Mouse (Mus musculus) stomach, embryonic 15.5 days (tissue): Measurements from ENCODE around the gene Qrich1. TPM values are rescaled to one million over a fixed set of nuclear protein-coding genes. Genes with fewer than 3 reads are reported as not detected.

Experiments used
- ATAC-seq: fragments of 200-750 bp; cut with Nextera tagmentation; 2 replicates; pipeline ENCODE4 v1.8.0; 2017; ENCODE audit warnings: low read depth, moderate number of reproducible peaks, moderate TSS enrichment; ENCODE audit not compliant: insufficient read depth, low FRiP score
- H3K27ac ChIP-seq: fragments of 300-500 bp; sonication (generic); 2 replicates; pipeline ENCODE4 v1.5.1; 2015; ENCODE audit warnings: mild to moderate bottlenecking, inconsistent platforms
- H3K27me3 ChIP-seq: fragments of 300-500 bp; sonication (generic); replicated peaks from 2 replicates; pipeline ENCODE4 v1.6.1; 2015; ENCODE audit warnings: inconsistent platforms
- H3K36me3 ChIP-seq: fragments of 300-500 bp; sonication (generic); 2 replicates; pipeline ENCODE4 v1.6.1; 2015; ENCODE audit warnings: inconsistent platforms
- H3K4me1 ChIP-seq: fragments of 300-500 bp; sonication (generic); 2 replicates; pipeline ENCODE4 v1.6.1; 2015; ENCODE audit warnings: inconsistent platforms
- H3K4me2 ChIP-seq: fragments of 300-500 bp; sonication (generic); 2 replicates; pipeline ENCODE4 v1.6.1; 2015; ENCODE audit warnings: mild to moderate bottlenecking, inconsistent platforms
- H3K4me3 ChIP-seq: fragments of 300-500 bp; sonication (generic); replicated peaks from 2 replicates; pipeline ENCODE4 v1.5.1; 2015; ENCODE audit warnings: inconsistent platforms
- H3K9ac ChIP-seq: fragments of 300-500 bp; sonication (generic); 2 replicates; pipeline ENCODE4 v1.6.1; 2015; ENCODE audit warnings: inconsistent platforms
- H3K9me3 ChIP-seq: fragments of 300-500 bp; sonication (generic); 2 replicates; pipeline ENCODE4 v1.6.1; 2016; ENCODE audit warnings: inconsistent platforms
- WGBS: fragments of 180-500 bp; shearing (Covaris S2); methylation state at CpG from one replicate; pipeline ENCODE4 v1.1.7; 2015; 5-methylcytosine and 5-hydroxymethylcytosine counted together
- polyA plus RNA-seq: library from polyadenylated mRNA; unstranded; fragments of >200 nt; fragmentation: Nextera tagmentation; extraction: Ambion mirVana; gene quantifications from 2 replicates; pipeline ENCODE4 v1.2.1, GENCODE M21; 2015

Qrich1 gene
- polyA plus RNA-seq, 1 experiment from 2014 or later = 92.9 TPM

- 84% methylated on average over 1 of the region's 1 CpGs for WGBS
- Histone ChIP-seq H3K4me3 (no peak overlapping the region), H3K4me2 (no peak overlapping the region), H3K4me1 (no peaks in the 10 kb centered on the region), H3K9me3 (no peaks in the 10 kb centered on the region), H3K27me3 (no peaks in the 10 kb centered on the region), H3K36me3 (peaks cover 52% of the 10 kb centered on the region), H3K27ac (no peak overlapping the region), H3K9ac (no peak overlapping the region)
- no peak for ATAC-seq
Observed at GRCm38 (mm10) chr9:108531496-108531895, 14.9 kb downstream of the Qrich1 start.

DNA sequence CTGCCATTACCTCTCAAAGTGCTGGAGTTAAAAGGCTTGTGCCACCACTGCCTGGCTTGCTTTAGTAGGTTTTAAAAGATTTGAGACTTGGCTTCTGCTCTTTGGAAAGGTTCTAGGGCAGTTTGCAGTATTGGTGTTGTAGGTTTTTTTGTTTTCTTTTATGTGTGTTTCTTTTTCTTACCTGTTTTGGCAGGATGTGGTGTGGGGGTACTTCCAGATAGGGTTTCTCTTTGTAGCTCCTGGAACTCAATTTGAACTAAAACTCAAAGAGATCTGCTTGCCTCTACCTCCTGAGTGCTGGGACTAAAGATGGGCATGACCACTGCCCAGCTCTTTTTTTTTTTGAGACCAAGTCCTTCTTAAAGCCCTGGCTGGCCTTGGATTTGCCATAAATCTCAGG is 24.2 kb downstream of the Qrich1 start:
- no peaks in the 10 kb centered on the region for H3K9me3 ChIP-seq
- H3K4me2 ChIP-seq = no peak overlapping the region
- H3K27ac ChIP-seq = no peak overlapping the region
- H3K4me1 ChIP-seq = no peaks in the 10 kb centered on the region
- H3K4me3 ChIP-seq = no peak overlapping the region
- H3K36me3 ChIP-seq = peaks cover 45% of the 10 kb centered on the region
- H3K9ac ChIP-seq = no peak overlapping the region
- H3K27me3 ChIP-seq = no peaks in the 10 kb centered on the region
- ATAC-seq = no peak

DNA sequence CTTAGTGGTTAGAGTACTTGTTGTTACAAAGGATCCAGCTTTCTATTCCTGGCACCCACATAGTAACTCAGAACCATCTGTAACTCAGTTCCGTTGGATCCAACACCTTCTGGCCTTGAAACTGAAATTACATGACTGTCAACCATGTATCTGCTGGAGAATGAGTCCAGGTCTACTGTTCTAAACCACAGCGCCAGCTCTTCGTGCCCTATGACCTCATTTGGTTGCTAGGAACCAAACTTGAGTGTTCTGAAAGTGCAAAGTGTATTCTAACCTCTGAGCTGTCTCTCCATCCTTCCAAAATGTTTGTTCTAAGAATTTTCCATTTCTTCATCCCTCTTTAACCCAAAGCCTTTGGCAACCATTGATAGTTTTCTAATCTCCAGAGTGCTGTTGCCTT is 29.4 kb downstream of the Qrich1 start:
- Histone ChIP-seq H3K9me3 (no peaks in the 10 kb centered on the region), H3K36me3 (peaks cover 59% of the 10 kb centered on the region), H3K4me1 (no peaks in the 10 kb centered on the region), H3K27me3 (no peaks in the 10 kb centered on the region), H3K9ac (no peak overlapping the region), H3K4me2 (no peak overlapping the region), H3K4me3 (no peak overlapping the region), H3K27ac (no peak overlapping the region)
- ATAC-seq = no peak
- WGBS = 93% methylated on average over 3 of the region's 3 CpGs

- no peak overlapping the region for H3K4me3 ChIP-seq
- H3K4me1 ChIP-seq = no peaks in the 10 kb centered on the region
- no peaks in the 10 kb centered on the region for H3K9me3 ChIP-seq
- H3K9ac ChIP-seq = no peak overlapping the region
- no peak overlapping the region for H3K27ac ChIP-seq
- H3K4me2 ChIP-seq = no peak overlapping the region
- no peak for ATAC-seq
- no peaks in the 10 kb centered on the region for H3K27me3 ChIP-seq
- peaks cover 56% of the 10 kb centered on the region for H3K36me3 ChIP-seq
- WGBS = 79% methylated on average over 1 of the region's 1 CpGs
Observed at GRCm38 (mm10) chr9:108546875-108547274, 30.3 kb downstream of the Qrich1 start.

- peaks cover 46% of the 10 kb centered on the region for H3K36me3 ChIP-seq
- no peaks in the 10 kb centered on the region for H3K27me3 ChIP-seq
- H3K9ac ChIP-seq = no peak overlapping the region
- 92% methylated on average over 4 of the region's 4 CpGs for WGBS
- H3K4me3 ChIP-seq = no peak overlapping the region
- no peak for ATAC-seq
- peaks cover 9% of the 10 kb centered on the region for H3K4me1 ChIP-seq
- H3K4me2 ChIP-seq = no peak overlapping the region
- no peak overlapping the region for H3K27ac ChIP-seq
- H3K9me3 ChIP-seq = no peaks in the 10 kb centered on the region
Observed at GRCm38 (mm10) chr9:108559169-108559568, 42.6 kb downstream of the Qrich1 start.

DNA sequence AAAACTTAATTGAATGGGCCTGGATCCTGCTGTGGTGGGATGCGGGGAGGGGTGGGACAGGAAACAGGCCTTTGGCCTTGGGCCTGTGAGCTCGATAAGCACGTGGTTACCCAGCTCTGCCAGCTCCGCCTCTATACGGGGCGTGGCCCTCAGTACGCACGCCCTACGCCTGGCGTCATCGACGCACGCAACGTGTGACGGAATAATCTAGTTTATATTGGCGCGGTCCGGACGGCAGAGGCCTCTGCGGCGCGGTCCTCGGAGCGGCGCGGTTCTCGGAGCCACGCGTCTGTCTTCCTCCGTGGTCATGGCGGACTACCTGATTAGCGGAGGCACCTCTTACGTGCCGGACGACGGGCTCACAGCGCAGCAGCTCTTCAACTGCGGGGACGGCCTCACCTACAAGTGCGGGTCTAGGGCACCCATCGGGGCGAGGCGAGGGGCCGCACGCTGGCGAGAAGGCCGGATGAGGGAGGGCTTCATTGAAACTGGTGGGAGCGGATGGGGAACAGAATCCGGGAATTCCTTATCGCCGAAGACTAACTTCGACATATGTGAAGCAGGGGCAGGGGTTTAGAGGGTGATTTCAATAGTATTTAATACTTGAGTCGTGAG is 43.7 kb downstream of the Qrich1 start, which contains the start of gene Impdh2:
Gene Impdh2, plus strand, starts transcription at position 60 of the 615 bp plus-strand sequence.
- peak; percentile 98 for ATAC-seq
- Histone ChIP-seq H3K9ac (peak within 1 kb of the TSS; percentile 68), H3K27me3 (no peaks in the 10 kb centered on the region), H3K36me3 (peaks cover 51% of the 10 kb centered on the region), H3K4me1 (peaks cover 9% of the 10 kb centered on the region), H3K9me3 (no peaks in the 10 kb centered on the region), H3K4me2 (peak within 1 kb of the TSS; percentile 66), H3K27ac (peak within 1 kb of the TSS; percentile 77), H3K4me3 (peak within 1 kb of the TSS; percentile 61)
- under 1% methylated on average over 53 of the region's 53 CpGs for WGBS

GRCm38 (mm10) chr9:108563671-108564070 is 47.1 kb downstream of the Qrich1 start:
- H3K4me2 ChIP-seq = no peak overlapping the region
- H3K27ac ChIP-seq = no peak overlapping the region
- no peak for ATAC-seq
- H3K9me3 ChIP-seq = no peaks in the 10 kb centered on the region
- no peak overlapping the region for H3K4me3 ChIP-seq
- peaks cover 25% of the 10 kb centered on the region; the same call in 1 of the 2 replicates for H3K36me3 ChIP-seq
- H3K4me1 ChIP-seq = peaks cover 25% of the 10 kb centered on the region
- H3K9ac ChIP-seq = no peak overlapping the region
- H3K27me3 ChIP-seq = no peaks in the 10 kb centered on the region
- 88% methylated on average over 8 of the region's 8 CpGs for WGBS

DNA sequence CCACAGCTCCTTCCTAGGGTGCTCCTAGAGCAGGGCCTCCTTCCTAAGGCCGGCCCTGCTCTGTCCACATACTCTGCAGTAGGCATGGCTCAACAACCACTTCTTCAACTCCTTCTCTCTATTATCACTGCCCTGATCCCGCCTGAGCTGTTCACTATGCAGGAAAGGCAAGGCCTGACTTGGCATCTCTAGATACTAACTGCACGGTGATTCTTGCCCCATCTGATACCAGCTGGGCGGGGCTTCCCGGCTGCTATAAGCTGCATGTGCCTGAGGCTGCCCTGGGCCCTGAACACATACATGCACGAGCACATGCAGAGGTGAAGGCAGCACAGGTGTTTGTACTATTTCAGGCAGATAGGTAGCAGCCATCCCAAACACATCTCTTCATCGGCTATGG is 47.5 kb downstream of the Qrich1 start:
- Histone ChIP-seq H3K4me3 (no peak overlapping the region), H3K27ac (no peak overlapping the region), H3K27me3 (no peaks in the 10 kb centered on the region), H3K9ac (no peak overlapping the region), H3K36me3 (peaks cover 24% of the 10 kb centered on the region; the same call in 1 of the 2 replicates), H3K4me2 (no peak overlapping the region), H3K9me3 (no peaks in the 10 kb centered on the region), H3K4me1 (peaks cover 26% of the 10 kb centered on the region)
- no peak for ATAC-seq
- 74% methylated on average over 7 of the region's 7 CpGs for WGBS

DNA sequence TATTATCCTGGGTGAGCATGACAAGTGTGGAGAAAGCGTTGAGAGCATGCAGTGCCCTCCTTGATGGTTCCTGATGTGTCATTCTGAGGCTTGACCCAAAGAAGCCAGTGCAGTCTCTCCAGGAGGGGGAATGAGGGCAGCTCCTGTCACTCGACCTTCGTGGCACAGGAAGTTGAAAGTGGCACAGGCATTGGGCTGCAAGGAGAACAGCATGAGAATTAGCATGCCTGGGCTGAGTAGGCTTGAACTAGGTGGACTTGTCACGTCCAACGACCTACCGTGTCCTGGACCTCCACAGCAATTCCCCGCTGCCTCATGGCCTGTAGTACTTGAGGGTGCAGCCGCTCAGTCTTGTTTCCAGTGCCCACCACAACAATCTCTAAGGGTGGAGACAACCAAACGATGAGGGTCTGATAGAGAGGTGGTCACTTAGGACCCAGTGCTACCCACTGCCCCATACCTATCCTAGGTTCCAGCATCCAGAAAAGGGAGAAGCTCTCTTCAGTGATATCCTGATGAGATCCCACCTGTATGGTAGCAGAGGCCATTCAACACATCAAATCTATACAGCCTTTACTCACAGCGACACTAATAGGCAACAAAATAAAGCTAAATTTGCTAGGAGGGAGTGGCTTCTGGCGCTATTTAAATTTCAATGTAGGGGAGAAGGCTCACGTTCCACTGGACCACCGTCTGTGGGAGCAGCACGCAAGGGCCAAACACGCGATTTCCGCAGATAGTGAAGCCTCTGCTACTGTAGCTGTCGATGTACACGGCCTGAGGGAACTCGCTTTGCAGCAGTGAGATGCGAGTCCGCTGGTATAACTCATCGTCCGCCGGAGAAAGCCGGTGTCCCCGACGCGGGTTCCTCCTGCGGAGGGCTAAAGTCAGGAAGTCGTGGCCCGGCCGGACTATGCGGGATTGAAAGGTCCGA is 49.5 kb downstream of the Qrich1 start:
- H3K27me3 ChIP-seq = no peaks in the 10 kb centered on the region
- H3K4me3 ChIP-seq = peak overlapping the region; percentile 61
- H3K9ac ChIP-seq = peak overlapping the region; percentile 64
- H3K9me3 ChIP-seq = no peaks in the 10 kb centered on the region
- peak overlapping the region; percentile 98 for H3K4me2 ChIP-seq
- 11% methylated on average over 35 of the region's 35 CpGs for WGBS
- ATAC-seq = 0 out of 2 replicates have a peak, but pooled peaks have one; percentile 0
- peaks cover 22% of the 10 kb centered on the region; the same call in 1 of the 2 replicates for H3K36me3 ChIP-seq
- H3K27ac ChIP-seq = peak overlapping the region; percentile 98
- peaks cover 39% of the 10 kb centered on the region for H3K4me1 ChIP-seq

DNA sequence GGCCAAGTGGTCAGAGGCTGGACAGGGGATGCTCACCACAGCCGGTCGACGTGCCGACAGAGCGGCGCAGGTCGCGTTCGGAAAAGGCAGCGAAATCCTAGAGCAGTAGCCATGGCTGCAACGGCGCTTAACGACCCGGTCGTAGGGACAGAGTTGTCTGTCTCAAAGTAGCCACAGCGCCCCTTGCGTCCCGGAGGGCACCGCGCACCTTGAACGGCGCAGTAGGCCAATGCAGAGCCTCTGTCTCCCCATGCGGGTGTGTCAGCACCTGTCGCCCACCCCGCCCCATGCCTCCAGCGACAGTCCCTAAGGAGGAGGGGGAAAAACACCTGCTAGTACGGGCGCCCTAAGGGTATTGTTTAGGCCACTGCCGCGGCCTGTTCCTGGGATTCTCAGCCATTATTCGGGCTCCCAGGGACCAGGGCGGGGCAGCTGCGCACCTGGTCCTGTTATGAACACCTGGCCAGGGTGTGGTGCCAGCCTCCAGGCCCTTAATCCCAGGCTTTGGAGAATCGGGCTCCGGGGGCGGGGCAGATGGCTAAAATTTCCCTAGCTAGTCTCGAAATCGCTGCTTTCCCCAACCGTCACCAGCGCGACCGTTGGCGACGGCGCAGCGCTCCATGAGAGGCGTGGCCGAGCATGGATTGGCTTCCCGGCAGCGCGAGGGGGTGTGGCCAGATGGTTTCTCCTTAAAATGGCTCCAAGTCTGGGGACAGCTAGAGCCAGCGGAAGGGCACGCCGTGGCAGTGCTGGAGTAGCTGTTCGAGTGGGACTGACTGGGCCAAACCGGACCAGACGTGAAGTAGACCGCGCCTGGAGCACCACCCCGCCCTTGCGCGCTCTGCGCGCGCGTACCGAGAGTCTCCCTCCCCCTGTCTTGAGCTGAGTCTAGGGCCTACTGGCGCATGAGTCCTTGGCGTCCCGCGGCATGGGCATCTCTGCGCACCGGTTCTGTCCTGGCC is 50.5 kb downstream of the Qrich1 start, which contains the start of gene Ndufaf3:
Gene Ndufaf3, minus strand, starts transcription at position 620 of the 962 bp plus-strand sequence.
- H3K9ac ChIP-seq = peak within 1 kb of the TSS; percentile 64
- H3K27me3 ChIP-seq = no peaks in the 10 kb centered on the region
- 0% methylated on average over 73 of the region's 73 CpGs for WGBS
- peak within 1 kb of the TSS; percentile 98 for H3K27ac ChIP-seq
- peak within 1 kb of the TSS; percentile 98 for H3K4me2 ChIP-seq
- H3K4me3 ChIP-seq = peak within 1 kb of the TSS; percentile 61
- peak; percentile 82 for ATAC-seq
- H3K9me3 ChIP-seq = no peaks in the 10 kb centered on the region
- peaks cover 31% of the 10 kb centered on the region for H3K36me3 ChIP-seq
- H3K4me1 ChIP-seq = peaks cover 31% of the 10 kb centered on the region

GRCm38 (mm10) chr9:108567931-108568419 is 51.4 kb downstream of the Qrich1 start:
- WGBS = 7% methylated on average over 18 of the region's 18 CpGs
- Histone ChIP-seq H3K27me3 (no peaks in the 10 kb centered on the region), H3K36me3 (peaks cover 36% of the 10 kb centered on the region), H3K9me3 (no peaks in the 10 kb centered on the region), H3K9ac (peak overlapping the region; percentile 63), H3K4me1 (peaks cover 31% of the 10 kb centered on the region), H3K4me2 (peak overlapping the region; percentile 98), H3K27ac (peak overlapping the region; percentile 98), H3K4me3 (peak overlapping the region; percentile 61)
- ATAC-seq = no peak
